Mouse (Mus musculus): ENCODE measurements around the gene Cntnap2.

Cntnap2 gene

DNA sequence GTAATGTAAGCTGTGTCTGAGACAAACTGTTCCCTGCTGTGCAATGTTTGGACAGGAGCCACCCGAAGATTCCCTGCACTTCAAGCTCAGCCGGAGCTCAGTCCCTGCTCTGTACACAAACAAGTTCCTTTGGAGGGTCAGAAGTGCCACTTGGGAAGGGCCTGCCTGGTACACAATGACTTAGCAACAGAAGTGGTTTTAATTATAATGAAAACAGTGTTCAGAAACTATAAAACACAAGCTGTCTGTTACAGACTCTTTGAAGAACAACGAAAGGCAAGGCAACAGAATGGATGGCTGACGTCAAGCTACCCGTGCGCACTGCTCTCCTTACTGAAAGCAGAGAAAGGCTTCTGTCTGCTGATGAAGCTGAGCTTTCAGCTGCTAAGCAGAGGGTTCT lies 2259.5 kb downstream of the Cntnap2 start:
- DNase-seq = peak in 1 of 2 experiments; percentile 62

DNA sequence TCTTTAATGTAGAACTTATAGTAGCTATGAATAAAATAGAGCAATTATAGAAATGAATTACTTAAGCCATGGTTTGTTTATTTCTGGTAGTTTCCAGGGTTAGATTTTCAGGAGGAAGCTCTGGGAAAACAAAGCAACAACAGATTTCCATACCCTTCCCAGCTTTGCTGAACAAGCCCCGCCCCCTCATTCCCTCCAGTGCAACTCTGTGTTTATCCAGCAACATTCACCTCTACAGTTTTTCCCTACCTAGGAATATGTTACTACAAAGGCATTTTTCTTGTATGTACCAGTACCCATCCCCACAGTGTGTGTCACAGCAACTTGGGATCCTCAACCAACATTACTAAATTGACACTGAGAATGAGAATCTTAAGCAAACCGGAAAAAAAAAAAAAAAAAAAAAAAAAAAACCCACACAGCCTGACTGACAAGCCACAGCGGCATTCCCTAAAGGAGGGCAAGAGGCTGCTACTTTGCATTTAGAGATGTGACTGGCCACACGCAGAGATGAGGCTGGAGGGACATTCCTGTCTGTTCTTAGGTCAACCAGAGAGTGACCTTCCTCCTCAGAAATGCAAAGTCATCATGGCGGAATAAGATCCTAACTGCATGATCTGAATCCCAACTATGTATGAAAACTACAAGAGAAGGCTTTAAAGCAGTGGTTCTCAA lies 2260.3 kb downstream of the Cntnap2 start:
- DNase-seq = no peak

DNA sequence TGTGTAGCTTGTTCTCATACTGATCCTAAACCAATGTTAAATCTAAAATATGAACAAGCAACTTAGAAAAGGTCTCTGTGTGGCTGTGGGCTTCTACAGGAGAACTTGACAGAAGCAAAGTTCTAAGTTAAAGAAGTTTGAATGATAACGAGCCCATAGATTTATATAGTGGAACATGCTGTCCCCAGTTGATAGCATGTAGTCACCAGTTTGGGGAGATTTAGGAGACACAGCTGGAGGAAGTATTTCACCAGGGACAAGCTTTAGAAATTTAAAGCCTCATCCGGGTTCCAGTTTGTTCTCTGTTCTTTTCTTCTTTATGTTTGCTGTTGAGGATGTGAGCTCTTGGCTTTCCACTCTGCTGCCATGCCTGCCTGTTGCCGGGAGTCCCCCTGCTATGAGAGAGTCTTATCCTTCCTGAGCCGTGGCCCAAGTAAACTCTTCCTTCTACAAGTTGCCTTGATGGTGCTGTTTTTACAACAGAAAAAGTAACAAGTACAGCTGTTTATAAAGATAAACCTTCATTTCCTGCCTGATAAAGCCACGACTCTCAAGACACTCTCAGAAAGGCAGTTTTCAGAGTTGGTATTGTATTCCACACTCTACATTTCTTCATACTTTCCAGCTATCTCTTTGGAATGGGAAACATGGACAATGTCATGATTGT lies 2264.1 kb downstream of the Cntnap2 start:
- DNase-seq = no peak

DNA sequence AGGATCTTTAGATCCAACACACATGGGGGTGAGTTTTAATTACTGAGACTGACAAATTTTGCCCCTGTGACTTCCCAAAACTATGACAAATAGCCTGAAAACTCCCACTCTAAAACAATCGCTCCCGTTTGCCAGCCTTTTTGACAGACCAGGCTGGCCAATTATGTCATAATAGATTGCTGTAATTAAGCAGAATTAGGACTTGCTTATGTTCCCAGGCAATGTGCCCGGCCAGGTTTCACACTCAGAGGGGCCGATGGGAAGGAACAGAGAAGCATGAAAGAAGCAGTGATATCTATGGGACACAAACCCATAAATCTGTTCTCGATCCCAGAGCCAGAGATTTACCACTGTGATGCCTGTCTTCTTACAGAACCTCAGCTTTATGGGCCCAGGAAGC lies 2264.7 kb downstream of the Cntnap2 start:
- DNase-seq = no peak

DNA sequence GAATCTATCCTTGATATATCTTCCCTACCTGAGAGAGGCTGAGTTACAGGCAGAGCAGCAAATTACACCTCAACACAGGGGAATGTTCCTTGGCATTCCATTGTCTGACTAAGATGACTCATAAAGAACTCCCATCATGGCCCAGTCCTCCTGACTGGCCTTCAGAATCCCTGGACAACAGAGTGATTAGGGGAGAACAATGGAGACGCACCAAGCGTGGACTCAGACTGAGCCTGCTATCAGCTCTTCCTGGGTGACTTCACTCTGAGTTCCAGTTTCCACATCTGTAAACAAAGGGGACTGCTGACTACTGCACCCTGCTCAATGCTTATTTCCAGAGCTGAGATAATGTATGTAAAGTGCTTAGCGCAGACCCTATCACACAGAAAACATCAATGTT lies 2269.1 kb downstream of the Cntnap2 start:
- DNase-seq = no peak

DNA sequence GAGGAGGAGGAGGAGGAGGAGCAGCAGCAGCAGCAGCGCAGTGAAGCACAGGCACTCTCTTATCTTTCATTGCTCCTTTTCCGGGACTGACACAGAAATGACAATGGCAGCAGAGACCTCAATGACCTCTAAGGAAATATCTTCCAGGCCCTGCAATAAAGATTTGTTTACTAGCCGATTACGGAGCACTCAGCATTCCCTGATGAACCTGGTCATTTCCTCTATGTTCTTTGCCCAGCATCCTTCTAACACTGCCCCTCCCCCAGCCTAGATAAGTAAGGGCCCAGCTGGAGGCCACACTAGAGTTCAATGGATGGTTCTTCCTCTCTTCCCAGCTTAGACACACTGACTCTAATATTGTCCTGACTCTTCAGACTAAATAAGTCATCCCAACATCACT lies 2270.1 kb downstream of the Cntnap2 start:
- DNase-seq = peak; percentile 34 to 39

DNA sequence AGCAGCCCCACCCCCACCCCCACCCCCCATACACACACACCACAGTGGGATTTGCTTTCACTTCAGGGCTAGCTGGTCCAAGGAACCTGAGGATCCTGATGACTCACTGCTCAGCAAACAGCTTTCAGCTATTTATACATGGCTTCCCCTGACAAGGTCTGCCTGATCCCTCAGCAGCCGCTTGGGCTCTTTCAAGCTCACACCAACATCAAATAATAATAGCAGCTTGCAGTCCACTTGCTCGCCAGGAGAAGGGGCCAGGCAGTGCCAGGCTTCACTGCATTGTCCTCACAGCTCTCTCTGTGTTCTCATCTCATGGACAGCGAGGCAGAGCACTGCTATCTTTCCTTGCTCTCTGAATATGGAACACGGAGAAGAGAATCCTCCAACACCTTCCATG lies 2273.9 kb downstream of the Cntnap2 start:
- no peak for DNase-seq

DNA sequence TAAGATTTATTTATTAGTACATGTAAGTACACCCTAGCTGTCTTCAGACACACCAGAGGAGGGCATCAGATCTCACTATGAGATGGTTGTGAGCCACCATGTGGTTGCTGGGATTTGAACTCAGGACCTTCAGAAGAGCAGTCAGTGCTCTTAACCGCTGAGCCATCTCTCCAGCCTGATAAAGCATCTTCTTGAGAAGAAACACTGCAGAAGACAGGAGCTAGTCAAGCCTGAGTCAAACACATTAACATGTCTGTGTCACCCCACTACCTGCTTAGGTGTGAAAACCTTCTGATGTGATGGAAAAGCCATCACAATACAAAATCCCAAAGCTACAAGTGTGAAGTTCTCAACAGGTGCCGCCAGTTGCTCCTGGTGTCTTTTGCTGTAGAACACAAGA lies 2275.2 kb downstream of the Cntnap2 start:
- DNase-seq = no peak

DNA sequence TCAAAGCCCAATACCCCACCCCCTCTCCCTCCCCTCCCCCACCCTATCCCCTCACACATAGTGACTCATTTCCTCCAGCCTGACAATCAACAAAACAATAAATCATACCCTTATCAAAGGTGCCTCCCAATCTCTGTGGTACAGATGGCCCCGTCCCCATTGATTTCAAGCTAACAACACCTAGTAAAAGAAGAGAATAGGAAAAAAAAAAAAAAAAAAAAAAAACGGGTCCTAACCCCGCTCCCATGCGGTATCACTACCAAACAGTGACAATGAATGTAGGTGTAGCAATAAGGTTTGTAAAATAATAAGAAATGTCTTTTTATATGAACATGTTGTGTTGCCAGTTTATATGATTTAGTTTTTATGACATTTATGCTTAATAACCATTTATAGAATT lies 2278.1 kb downstream of the Cntnap2 start:
- DNase-seq = no peak

DNA sequence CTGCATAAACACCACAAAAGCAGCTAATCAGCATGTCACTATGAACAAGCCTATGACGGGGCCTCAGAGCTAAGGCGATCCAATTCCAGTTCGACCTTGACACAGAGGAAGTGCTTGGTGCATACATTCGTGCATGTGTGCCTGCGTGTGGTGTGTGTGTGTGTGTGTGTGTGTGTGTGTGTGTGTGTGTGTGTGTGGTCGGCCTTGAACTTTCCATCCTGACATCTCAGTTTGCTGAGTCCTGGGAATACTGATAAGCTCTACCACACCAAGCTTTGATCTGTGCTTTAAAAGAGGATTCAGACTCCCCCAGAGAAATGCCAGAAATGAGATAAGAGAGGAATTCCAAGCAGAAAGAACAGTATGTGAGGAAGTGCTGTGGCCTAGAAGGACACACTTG lies 2279.0 kb downstream of the Cntnap2 start:
- no peak for DNase-seq

DNA sequence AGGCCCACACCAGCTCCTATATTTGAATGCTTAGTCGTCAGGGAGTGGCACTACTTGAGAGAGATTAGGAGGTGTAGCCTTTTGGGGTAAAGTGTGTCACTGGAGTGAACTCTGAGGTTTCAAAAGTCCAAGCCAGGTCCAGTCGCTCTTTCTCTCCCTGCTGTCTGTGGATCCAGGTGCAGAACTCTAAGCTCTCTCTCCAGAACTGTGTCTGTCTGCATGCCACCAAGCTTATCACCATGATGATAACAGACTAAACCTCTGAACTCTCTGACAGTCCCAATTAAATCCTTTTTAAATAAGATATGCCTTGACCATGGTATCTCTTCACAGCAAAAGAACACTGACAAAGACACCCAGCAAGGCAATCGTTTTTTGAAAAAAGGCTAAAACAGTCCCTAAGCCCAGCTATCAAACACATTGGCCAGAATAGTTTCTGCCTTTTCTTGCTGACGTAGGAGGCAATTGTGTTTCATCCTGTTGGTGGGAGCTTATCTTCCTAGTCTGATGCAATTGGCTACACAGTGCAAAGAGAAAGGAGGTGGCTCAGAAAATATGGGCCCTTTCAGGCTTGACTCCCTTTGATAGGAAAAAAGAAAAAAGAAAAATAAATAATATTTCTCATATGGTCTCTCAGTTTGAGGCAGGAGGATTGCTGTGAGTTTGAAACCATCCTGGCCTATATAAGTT lies 2281.8 kb downstream of the Cntnap2 start:
- no peak for DNase-seq

DNA sequence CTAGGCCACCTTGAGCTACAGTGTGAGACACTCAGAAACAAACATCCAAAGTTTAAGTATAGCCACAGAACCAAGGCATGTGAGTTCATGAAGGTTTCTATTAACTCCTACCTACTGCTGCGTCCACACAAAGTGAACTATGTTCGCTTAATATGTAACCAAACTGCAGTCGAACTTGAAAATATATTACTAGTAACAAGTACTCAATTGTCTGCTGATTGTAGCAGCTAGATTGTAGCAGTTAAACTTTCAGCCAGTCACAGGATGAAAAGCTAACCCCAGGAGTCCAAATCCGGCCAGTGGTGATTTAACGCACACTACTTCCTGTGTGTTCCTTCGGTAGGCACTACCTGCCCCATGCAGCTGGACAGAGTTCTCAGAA lies 2282.3 kb downstream of the Cntnap2 start:
- peak; percentile 59 to 73 for DNase-seq

DNA sequence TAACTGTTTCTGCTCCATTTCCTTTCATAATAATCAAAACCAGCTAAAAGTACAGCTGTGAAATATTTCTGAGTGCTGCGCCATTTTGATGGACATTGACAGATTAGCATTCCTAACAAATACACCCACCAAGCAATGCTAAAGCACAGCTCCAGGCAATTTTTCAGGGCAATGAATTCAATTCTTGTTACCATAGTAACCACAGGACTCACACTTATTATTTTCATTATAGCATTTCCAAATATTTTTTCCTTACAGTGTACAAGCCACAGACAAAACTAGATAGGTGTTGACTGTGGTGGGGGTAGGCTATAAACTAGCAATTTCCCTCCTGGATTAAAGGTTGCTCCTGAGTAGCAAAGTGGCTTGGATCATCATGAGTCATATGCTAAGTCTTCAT lies 2284.1 kb downstream of the Cntnap2 start:
- DNase-seq = no peak

DNA sequence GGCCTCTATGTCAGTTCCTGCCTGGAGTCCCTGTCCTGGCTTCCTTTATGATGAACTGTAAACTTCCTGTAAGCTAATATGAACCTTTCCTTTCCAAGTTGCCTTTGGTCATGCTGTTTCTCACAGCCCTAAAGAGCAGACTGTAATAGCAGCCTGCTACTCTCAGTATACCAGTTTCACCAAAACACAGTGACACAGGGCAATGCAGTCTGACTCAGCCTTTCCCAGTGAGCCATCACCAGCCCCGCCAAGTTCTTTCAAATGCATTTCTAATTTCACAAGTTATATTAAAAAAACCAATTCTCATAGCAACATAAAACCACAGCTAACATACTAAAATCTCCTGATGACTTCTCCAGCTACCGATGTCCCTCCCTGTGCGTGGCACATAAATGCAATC lies 2285.5 kb downstream of the Cntnap2 start:
- no peak for DNase-seq

DNA sequence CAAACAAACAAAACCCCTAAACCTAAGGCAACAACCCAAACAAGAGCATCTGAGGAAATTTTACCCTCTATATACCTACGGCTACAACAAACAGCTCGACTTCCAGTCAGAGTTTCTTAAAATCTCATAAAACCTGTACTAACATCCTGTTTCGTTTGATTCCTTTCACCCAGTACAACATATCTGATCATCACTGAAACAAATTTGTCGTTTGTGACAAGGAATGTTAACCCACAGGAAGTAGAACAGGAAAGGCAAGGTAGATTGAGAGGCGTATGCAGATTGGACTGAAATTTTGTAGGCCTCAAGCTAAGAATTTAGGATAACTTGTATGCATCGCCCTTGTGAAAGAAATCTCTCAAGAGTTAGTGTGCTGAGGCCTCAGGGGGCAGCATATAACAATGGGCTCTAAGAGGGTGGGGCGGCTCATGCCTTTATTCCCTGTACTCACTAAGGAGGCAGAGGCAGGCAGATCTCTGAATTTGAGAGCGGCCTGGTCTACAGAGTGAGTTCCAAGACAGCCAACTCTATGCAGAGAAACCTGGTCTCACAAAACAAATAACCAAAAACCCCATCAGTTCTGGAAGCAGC lies 2291.0 kb downstream of the Cntnap2 start:
- no peak for DNase-seq

Measured in kidney, postnatal 25 days (tissue).